Mouse (Mus musculus) erythroblast, adult 5-6 weeks (primary cell): ENCODE measurements around the gene Sestd1. TPM values are rescaled to one million over a fixed set of nuclear protein-coding genes. Genes with fewer than 3 reads are reported as not detected.
A peak's percentile ranks its signal among the peaks of the same experiment; 100 is the strongest.

Source experiments
- ATAC-seq: replicated peaks from 2 replicates; pipeline ENCODE4 v1.8.0; 2016; ENCODE audit warnings: moderate number of reproducible peaks, mild to moderate bottlenecking, moderate TSS enrichment, inconsistent platforms; ENCODE audit not compliant: poor library complexity, low FRiP score, severe bottlenecking
- total RNA-seq, 2 experiments: library from RNA; stranded (forward) in 1 of 2; stranded (reverse) in 1 of 2; fragments of 150-400 nt in 1 of 2; fragments of 200-764, 138-1000 nt in 1 of 2; gene quantifications; 2 replicates each; pipeline versions ENCODE4 v1.2.3 to v1.2.4; 2015 to 2017; ENCODE audit warnings: low replicate concordance in 2 of 2

Sestd1 gene
- total RNA-seq, 2 experiments from 2014 or later, result 0.38 to 0.51 TPM

- ATAC-seq, result no peak
Measured at GRCm38 (mm10) chr2:77182996-77183380, 97.4 kb downstream of the Sestd1 start.

- ATAC-seq, result no peak
Measured at GRCm38 (mm10) chr2:77182271-77182995, 98.0 kb downstream of the Sestd1 start.

- peak; percentile 91 for ATAC-seq
Measured at GRCm38 (mm10) chr2:77177472-77177871, 102.9 kb downstream of the Sestd1 start.

GRCm38 (mm10) chr2:77176413-77176812 is 104.0 kb downstream of the Sestd1 start:
- peak; percentile 78 for ATAC-seq

- ATAC-seq, result no peak
Measured at GRCm38 (mm10) chr2:77175411-77175810, 105.0 kb downstream of the Sestd1 start.

- no peak for ATAC-seq
Measured at GRCm38 (mm10) chr2:77174313-77174712, 106.1 kb downstream of the Sestd1 start.

- no peak for ATAC-seq
Measured at GRCm38 (mm10) chr2:77173821-77174220, 106.6 kb downstream of the Sestd1 start.

GRCm38 (mm10) chr2:77173366-77173765 is 107.0 kb downstream of the Sestd1 start:
- no peak for ATAC-seq

- ATAC-seq, result no peak
Measured at GRCm38 (mm10) chr2:77172241-77172671, 108.1 kb downstream of the Sestd1 start.

- no peak for ATAC-seq
Measured at GRCm38 (mm10) chr2:77171444-77172240, 108.8 kb downstream of the Sestd1 start.

- 0 out of 2 replicates have a peak, but pooled peaks have one; percentile 15 for ATAC-seq
Measured at GRCm38 (mm10) chr2:77170633-77171105, 109.7 kb downstream of the Sestd1 start, which contains the start of gene Ccdc141. Gene Ccdc141 (minus strand): TSS chr2:77170636.

GRCm38 (mm10) chr2:77169916-77170632 is 110.3 kb downstream of the Sestd1 start:
- peak; percentile 60 for ATAC-seq

GRCm38 (mm10) chr2:77169218-77169617 is 111.2 kb downstream of the Sestd1 start:
- no peak for ATAC-seq

GRCm38 (mm10) chr2:77168781-77169180 is 111.6 kb downstream of the Sestd1 start:
- no peak for ATAC-seq

- ATAC-seq, result no peak
Measured at GRCm38 (mm10) chr2:77168081-77168685, 112.2 kb downstream of the Sestd1 start.

- ATAC-seq, result no peak
Measured at GRCm38 (mm10) chr2:77166366-77166765, 114.0 kb downstream of the Sestd1 start.

- ATAC-seq, result no peak
Measured at GRCm38 (mm10) chr2:77164662-77165061, 115.7 kb downstream of the Sestd1 start.

GRCm38 (mm10) chr2:77163381-77163780 is 117.0 kb downstream of the Sestd1 start:
- ATAC-seq, result no peak

- ATAC-seq, result no peak
Measured at GRCm38 (mm10) chr2:77162135-77162534, 118.3 kb downstream of the Sestd1 start.

GRCm38 (mm10) chr2:77157546-77157945 is 122.8 kb downstream of the Sestd1 start:
- ATAC-seq, result no peak
